Comparison of ENCODE assay signal across 8 mouse cellular contexts in the genomic region with DNA sequence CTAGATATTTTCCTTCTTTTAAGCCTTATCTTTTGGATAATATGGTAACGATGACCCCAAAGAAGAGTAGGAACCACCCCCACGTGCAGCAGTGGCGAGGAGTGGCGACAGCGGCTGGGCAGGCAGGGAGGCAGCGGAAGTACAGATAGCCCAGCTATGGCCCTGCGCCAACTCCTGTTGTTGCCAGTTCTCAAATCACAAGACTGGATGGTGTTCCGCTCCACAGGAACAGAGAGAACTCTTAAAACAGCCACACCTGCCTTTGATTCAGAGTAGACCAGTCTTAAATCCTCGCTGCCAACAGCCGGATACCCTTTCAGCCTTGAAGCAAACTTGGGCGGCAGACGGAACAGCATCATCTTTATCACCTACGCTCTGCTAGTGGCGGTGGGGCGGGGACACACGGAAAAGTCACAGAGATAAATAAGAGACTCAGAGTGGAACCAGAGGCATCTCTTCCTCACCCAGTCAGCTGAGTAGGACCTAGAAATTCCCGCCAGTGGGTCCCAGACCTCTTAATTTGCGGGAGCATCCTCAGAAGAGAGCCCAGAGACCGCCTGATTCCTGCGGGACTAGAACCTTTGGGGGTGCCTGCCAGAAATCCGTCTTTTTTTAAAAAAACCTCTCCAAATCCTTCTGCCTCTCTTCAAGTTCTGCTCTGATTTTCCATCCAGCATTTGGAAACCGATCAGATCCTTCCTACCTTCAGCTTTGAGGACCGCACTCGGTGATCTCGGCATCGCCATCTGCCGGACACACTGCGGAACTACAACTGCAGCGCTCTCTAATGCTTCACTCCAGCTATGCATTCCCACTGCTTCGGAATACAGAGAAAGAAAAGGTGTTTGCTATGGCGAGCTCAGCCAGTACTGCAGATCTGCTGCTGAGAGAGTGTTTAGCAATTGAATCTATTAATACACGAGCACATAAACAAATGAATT. TPM values are rescaled to one million over a fixed set of nuclear protein-coding genes. Genes with fewer than 3 reads are reported as not detected.
A peak's percentile ranks its signal among the peaks of the same experiment; 100 is the strongest.
DNase-seq lines count a peak whose midpoint lies in the region; ATAC-seq and TF ChIP-seq lines count a peak whose summit lies in the region.

No protein-coding gene starts in this region.

- no peak overlapping the region for H3K27ac ChIP-seq in cerebellum, adult 2 months (ENCODE audit: insufficient read depth, low read length)
- no peak overlapping the region for H3K27ac ChIP-seq in forebrain, postnatal 0 days (ENCODE audit: low read depth, low read length)
- peak overlapping the region; percentile 37 for H3K27ac ChIP-seq in layer of hippocampus, adult 2 months
- H3K27ac ChIP-seq in neural tube, embryonic 15.5 days (replicated peaks) = peak overlapping the region; percentile 51; the same call in 1 of the 2 replicates

- 3% methylated on average over 32 of the region's 32 CpGs for WGBS in cerebellum, adult 2 months
- WGBS in forebrain, postnatal 0 days = 7% methylated on average over 32 of the region's 32 CpGs
- WGBS in lung, adult 2 months = 4% methylated on average over 32 of the region's 32 CpGs
- 6% methylated on average over 32 of the region's 32 CpGs for WGBS in neural tube, embryonic 15.5 days

- no peak for TF ChIP-seq POLR2A in cerebellum, adult 2 months (IDR thresholded peaks at IDR 0.05; ENCODE audit: borderline replicate concordance, insufficient read depth, low read length)
- no peak for TF ChIP-seq POLR2A in lung, adult 2 months (IDR thresholded peaks at IDR 0.05; ENCODE audit: borderline replicate concordance, extremely low read depth, low read depth, low read length)

- peak; percentile 96 for TF ChIP-seq CTCF in G1E (IDR thresholded peaks at IDR 0.05; ENCODE audit: low read depth, low read length)
- TF ChIP-seq CTCF in cerebellum, adult 2 months (IDR thresholded peaks at IDR 0.05; ENCODE audit: borderline replicate concordance, insufficient read depth, low read depth, low read length) = peak; percentile 93
- TF ChIP-seq CTCF in forebrain, postnatal 0 days (IDR thresholded peaks at IDR 0.05; ENCODE audit: low read depth) = peak; percentile 96
- peak; percentile 99 for TF ChIP-seq CTCF in layer of hippocampus, adult 2 months (conservative IDR thresholded peaks at IDR 0.05)
- TF ChIP-seq CTCF in lung, adult 2 months (IDR thresholded peaks at IDR 0.05; ENCODE audit: insufficient read depth, low read length) = peak; percentile 99

- peaks cover 31% of the 10 kb centered on the region for H3K27me3 ChIP-seq in G1E (ENCODE audit: insufficient read depth, low read length)
- H3K27me3 ChIP-seq in cerebellum, adult 2 months (ENCODE audit: control insufficient read depth, insufficient read depth, low read length) = no peaks in the 10 kb centered on the region
- peaks cover 4% of the 10 kb centered on the region; the same call in 1 of the 2 replicates for H3K27me3 ChIP-seq in forebrain, postnatal 0 days (ENCODE audit: insufficient read depth, low read length)
- peaks cover 8% of the 10 kb centered on the region; the same call in 1 of the 2 replicates for H3K27me3 ChIP-seq in neural tube, embryonic 15.5 days (replicated peaks)

- H3K9ac ChIP-seq in forebrain, postnatal 0 days = peak overlapping the region; percentile 45
- H3K9ac ChIP-seq in neural tube, embryonic 15.5 days (replicated peaks) = peak overlapping the region; percentile 40

- H3K4me1 ChIP-seq in G1E (ENCODE audit: insufficient read depth, low read depth, low read length) = peaks cover 27% of the 10 kb centered on the region
- no peaks in the 10 kb centered on the region; the same call in 1 of the 2 replicates for H3K4me1 ChIP-seq in cerebellum, adult 2 months (ENCODE audit: control insufficient read depth, insufficient read depth, low read length)
- H3K4me1 ChIP-seq in forebrain, postnatal 0 days (ENCODE audit: insufficient read depth) = peaks cover 13% of the 10 kb centered on the region
- H3K4me1 ChIP-seq in lung, adult 2 months (ENCODE audit: control insufficient read depth, insufficient read depth, low read length) = peaks cover 11% of the 10 kb centered on the region
- peaks cover 27% of the 10 kb centered on the region for H3K4me1 ChIP-seq in neural tube, embryonic 15.5 days

- peak overlapping the region; percentile 74 for H3K4me2 ChIP-seq in forebrain, postnatal 0 days (ENCODE audit: low read depth)
- peak overlapping the region; percentile 82 for H3K4me2 ChIP-seq in neural tube, embryonic 15.5 days

- no peaks in the 10 kb centered on the region for H3K9me3 ChIP-seq in G1E (replicated peaks)
- H3K9me3 ChIP-seq in forebrain, postnatal 0 days (ENCODE audit: low read length) = no peaks in the 10 kb centered on the region
- no peaks in the 10 kb centered on the region for H3K9me3 ChIP-seq in neural tube, embryonic 15.5 days (replicated peaks)

- H3K4me3 ChIP-seq in G1E (ENCODE audit: low read depth, low read length) = no peak overlapping the region
- peak overlapping the region; percentile 55 for H3K4me3 ChIP-seq in cerebellum, adult 2 months (replicated peaks; ENCODE audit: insufficient read depth, low read depth, low read length)
- H3K4me3 ChIP-seq in forebrain, postnatal 0 days (ENCODE audit: low read depth, low read length) = peak overlapping the region; percentile 30
- peak overlapping the region; percentile 48 for H3K4me3 ChIP-seq in layer of hippocampus, adult 2 months
- peak overlapping the region; percentile 52 for H3K4me3 ChIP-seq in lung, adult 2 months (replicated peaks; ENCODE audit: extremely low read depth, low read depth, low read length)
- peak overlapping the region; percentile 37 for H3K4me3 ChIP-seq in neural tube, embryonic 15.5 days (replicated peaks)

- DNase-seq in G1E (ENCODE audit: low spot score) = no peak
- peak; percentile 90 to 93 for DNase-seq in cerebellum, adult 2 months
- DNase-seq in forebrain, postnatal 0 days = peak; percentile 94
- peak; percentile 95 for DNase-seq in heart, postnatal 4 days
- DNase-seq in layer of hippocampus, adult 2 months (ENCODE audit: low spot score in 2 of 2) = peak; percentile 91 to 93
- DNase-seq in lung, adult 2 months = peak; percentile 89
- peak; percentile 93 for DNase-seq in testis, postnatal 10 days (ENCODE audit: low spot score)

- ATAC-seq in G1E (ENCODE audit: extremely low read depth, insufficient number of reproducible peaks, low FRiP score, poor library complexity, severe bottlenecking) = no peak
- peak; percentile 80 for ATAC-seq in forebrain, postnatal 0 days
- ATAC-seq in neural tube, embryonic 15.5 days (ENCODE audit: low FRiP score) = peak; percentile 75

- no peaks in the 10 kb centered on the region for H3K36me3 ChIP-seq in G1E (replicated peaks)
- no peaks in the 10 kb centered on the region for H3K36me3 ChIP-seq in forebrain, postnatal 0 days (ENCODE audit: insufficient read depth)
- H3K36me3 ChIP-seq in neural tube, embryonic 15.5 days = no peaks in the 10 kb centered on the region

RNA-seq across cellular contexts. Expression of gene Tpt1, which starts 15.8 kb away (rescaled TPM):
- total RNA-seq in G1E (2014; fragmentation: Nextera tagmentation) = 2,208 and 2,341 TPM in 2 replicates
- 819 and 896 TPM in 2 replicates for total RNA-seq in G1E (2017)
- polyA plus RNA-seq in G1E (2012) = 1,947 and 1,988 TPM in 2 replicates
- 698 and 753 TPM in 2 replicates for polyA plus RNA-seq in cerebellum, adult 2 months (2012; rRNA removed)
- 738 and 1,020 TPM in 2 replicates for total RNA-seq in forebrain, postnatal 0 days (2014; rRNA removed)
- polyA plus RNA-seq in forebrain, postnatal 0 days (2015; fragmentation: Nextera tagmentation; extraction: Ambion mirVana) = 708 and 819 TPM in 2 replicates
- 1,000 to 10,000 TPM; 3,223 to 3,331 TPM for total RNA-seq in heart, postnatal 4 days (2021)
- total RNA-seq in layer of hippocampus, adult 2 months (2021) = 1,000 to 10,000 TPM in 1 of 2 experiments, 100 to 1,000 TPM in 1; 932 to 1,022 TPM
- polyA plus RNA-seq in lung, adult 2 months (2012; rRNA removed) = 1,159 and 1,652 TPM in 2 replicates
- polyA plus RNA-seq in neural tube, embryonic 15.5 days (2015; fragmentation: Nextera tagmentation; extraction: Ambion mirVana) = 719 and 774 TPM in 2 replicates

RNA-seq across cellular contexts. Expression of gene Slc25a30, which starts 42.3 kb away (rescaled TPM):
- total RNA-seq in G1E (2014; fragmentation: Nextera tagmentation) = 33.9 and 40.4 TPM in 2 replicates
- 20.3 and 20.5 TPM in 2 replicates for total RNA-seq in G1E (2017)
- 44.3 and 54.7 TPM in 2 replicates for polyA plus RNA-seq in G1E (2012)
- 9.9 and 12.2 TPM in 2 replicates for polyA plus RNA-seq in cerebellum, adult 2 months (2012; rRNA removed)
- total RNA-seq in forebrain, postnatal 0 days (2014; rRNA removed) = 20.1 and 27.4 TPM in 2 replicates
- polyA plus RNA-seq in forebrain, postnatal 0 days (2015; fragmentation: Nextera tagmentation; extraction: Ambion mirVana) = 4.7 and 7.0 TPM in 2 replicates
- 10 to 100 TPM; 17.5 to 20.3 TPM for total RNA-seq in heart, postnatal 4 days (2021)
- total RNA-seq in layer of hippocampus, adult 2 months (2021) = 10 to 100 TPM; 12.8 to 15.7 TPM
- polyA plus RNA-seq in lung, adult 2 months (2012; rRNA removed) = 5.0 and 7.7 TPM in 2 replicates
- 7.0 and 8.1 TPM in 2 replicates for polyA plus RNA-seq in neural tube, embryonic 15.5 days (2015; fragmentation: Nextera tagmentation; extraction: Ambion mirVana)

Comparison
In these comparisons a context has a peak if more than half of its experiments do, and no peak if none do; other contexts are left out.
1. H3K27ac ChIP-seq: peak in layer of hippocampus, adult 2 months (single experiment) and neural tube, embryonic 15.5 days (single experiment); none in cerebellum, adult 2 months (single experiment) and forebrain, postnatal 0 days (single experiment).
2. Peak in every context shown above with its lines, with median percentiles within 50 percentile points of each other: CTCF ChIP-seq.